Mouse (Mus musculus): ENCODE data around the gene Gars.

GRCm38 (mm10) chr6:55076561-55077255, 38.9 kb downstream of the Gars start:
- TF ChIP-seq CTCF (IDR thresholded peaks at IDR 0.05; ENCODE audit: low read depth) = no peak
- no peak for TF ChIP-seq EP300 (optimal IDR thresholded peaks at IDR 0.05)
